Mouse (Mus musculus): ENCODE data around the gene Gm39115. TPM values are rescaled to one million over a fixed set of nuclear protein-coding genes. Genes with fewer than 3 reads are reported as not detected.

Gene Gm39115
- total RNA-seq (2023) = not detected in 2 replicates

GRCm38 (mm10) chr7:142135934-142136333 is at the start of gene Gm39115:
Gene Gm39115 (minus strand): TSS chr7:142136034.

GRCm38 (mm10) chr7:142175905-142176304 is 40.1 kb upstream of the Gm39115 start, which contains the start of gene Krtap5-2:
Gene Krtap5-2 (minus strand): TSS chr7:142176005.

GRCm38 (mm10) chr7:142165639-142166038 is 29.8 kb upstream of the Gm39115 start, which contains the start of gene Gm4553:
Gene Gm4553 (minus strand): TSS chr7:142165739.

DNA sequence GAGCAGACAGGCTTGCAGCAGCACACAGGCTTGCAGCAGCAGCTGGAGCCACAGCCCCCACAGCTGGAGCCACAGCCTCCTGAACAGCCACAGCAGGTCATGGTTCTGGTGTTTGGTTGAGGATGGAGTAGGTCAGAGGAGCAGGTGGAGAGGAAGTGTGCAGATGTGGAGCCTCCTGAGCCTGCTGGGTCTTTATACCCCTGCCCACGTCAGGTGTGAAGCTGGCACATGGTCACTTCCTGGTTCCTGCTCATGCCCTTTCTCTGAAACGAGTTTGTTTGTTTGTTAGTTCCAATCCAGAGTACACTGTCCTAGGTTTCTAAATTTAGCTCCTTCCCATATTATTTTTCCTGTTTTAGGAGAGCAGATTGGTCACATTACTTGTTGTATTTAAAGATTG is 21.2 kb upstream of the Gm39115 start, which contains the start of gene Gm29735:
TSS of gene Gm29735 (minus strand) at position 101 of the 400 bp plus-strand sequence.

DNA sequence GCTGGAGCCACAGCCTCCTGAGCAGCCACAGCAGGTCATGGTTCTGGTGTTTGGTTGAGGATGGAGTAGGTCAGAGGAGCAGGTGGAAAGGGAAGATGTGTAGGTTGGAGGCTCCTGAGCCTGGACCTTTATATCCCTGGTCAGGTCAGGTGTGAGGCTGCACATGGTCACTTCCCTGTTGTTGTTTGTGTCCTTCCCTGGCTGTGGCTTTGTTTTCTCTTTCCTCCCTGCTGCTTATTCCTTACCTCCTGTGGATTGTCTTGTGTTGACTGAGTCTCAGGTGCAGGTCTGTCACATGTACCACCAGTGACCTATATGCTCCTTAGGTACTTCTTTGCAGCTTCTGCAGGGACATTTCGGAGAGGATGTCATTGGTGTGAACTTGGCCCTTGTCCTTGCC is 8.7 kb upstream of the Gm39115 start, which contains the start of gene Gm45337:
TSS of gene Gm45337 (minus strand) at position 101 of the 400 bp plus-strand sequence.

GRCm38 (mm10) chr7:142120629-142121028 is 15.2 kb downstream of the Gm39115 start, which contains the start of gene Gm45618:
Gene Gm45618 (minus strand): TSS chr7:142120729.

GRCm38 (mm10) chr7:142095183-142095931 is 40.5 kb downstream of the Gm39115 start, which contains the start of gene Dusp8:
Gene Dusp8 (minus strand): TSS chr7:142095843.

Other genes with a start within 250 kb of the Gm39115 start
- gene Tollip, start 217.5 kb downstream of the Gm39115 start, total RNA-seq (2023) = 86.6 and 106 TPM in 2 replicates
- gene Brsk2, start 186.3 kb downstream of the Gm39115 start, total RNA-seq (2023) = not detected in 2 replicates
- gene Mob2, start 75.0 kb downstream of the Gm39115 start, total RNA-seq (2023) = 36.0 and 67.4 TPM in 2 replicates
- 1.3 and 1.5 TPM in 2 replicates for gene Dusp8, start 40.2 kb downstream of the Gm39115 start, total RNA-seq (2023)
- not detected in 2 replicates for gene Gm45618, start 15.3 kb downstream of the Gm39115 start, total RNA-seq (2023)
- not detected in 2 replicates for gene Gm45337, start 8.6 kb upstream of the Gm39115 start, total RNA-seq (2023)
- gene Gm29735, start 21.1 kb upstream of the Gm39115 start, total RNA-seq (2023) = not detected in 2 replicates
- gene Gm4553, start 29.7 kb upstream of the Gm39115 start, total RNA-seq (2023) = not detected in 2 replicates
- not detected in 2 replicates for gene Krtap5-2, start 40.0 kb upstream of the Gm39115 start, total RNA-seq (2023)
- gene Gm10153, start 54.4 kb upstream of the Gm39115 start, total RNA-seq (2023) = not detected in 2 replicates
- gene Krtap5-3, start 65.3 kb upstream of the Gm39115 start, total RNA-seq (2023) = not detected in 2 replicates
- gene Gm7579, start 75.8 kb upstream of the Gm39115 start, total RNA-seq (2023) = not detected in 2 replicates
- gene Krtap5-5, start 93.9 kb upstream of the Gm39115 start, total RNA-seq (2023) = not detected in 2 replicates
- gene Gm40460, start 105.0 kb upstream of the Gm39115 start, total RNA-seq (2023) = not detected in 2 replicates
- not detected in 2 replicates for gene Gm2431, start 122.3 kb upstream of the Gm39115 start, total RNA-seq (2023)
- gene Gm4559, start 138.3 kb upstream of the Gm39115 start, total RNA-seq (2023) = not detected in 2 replicates
- not detected in 2 replicates for gene Krtap5-1, start 161.1 kb upstream of the Gm39115 start, total RNA-seq (2023)
- not detected in 2 replicates for gene Krtap5-4, start 167.5 kb upstream of the Gm39115 start, total RNA-seq (2023)
- 13.6 and 13.7 TPM in 2 replicates for gene Ifitm10, start 237.7 kb upstream of the Gm39115 start, total RNA-seq (2023)
- gene Gm49369, start 246.6 kb upstream of the Gm39115 start, total RNA-seq (2023) = 9.5 TPM in 1 of 2 replicates, not detected in the other

Measured in neutrophil, adult 65 days (primary cell).